Mouse (Mus musculus) hindbrain, embryonic 15.5 days (tissue): ENCODE measurements around the gene Azin2. TPM values are rescaled to one million over a fixed set of nuclear protein-coding genes. Genes with fewer than 3 reads are reported as not detected.

Experiments used
- ATAC-seq: fragments of 200-750 bp; cut with Nextera tagmentation; 2 replicates; pipeline ENCODE4 v1.8.0; 2017; ENCODE audit warnings: low read depth, moderate number of reproducible peaks, moderate TSS enrichment; ENCODE audit not compliant: low FRiP score
- H3K27ac ChIP-seq: fragments of 300-500 bp; sonication (generic); replicated peaks from 2 replicates; pipeline ENCODE4 v1.5.1; 2015; ENCODE audit warnings: mild to moderate bottlenecking, inconsistent platforms
- H3K27me3 ChIP-seq: fragments of 300-500 bp; sonication (generic); 2 replicates; pipeline ENCODE4 v1.6.1; 2015; ENCODE audit warnings: control low read depth, inconsistent platforms
- H3K36me3 ChIP-seq: fragments of 300-500 bp; sonication (generic); 2 replicates; pipeline ENCODE4 v1.6.1; 2015; ENCODE audit warnings: control low read depth, inconsistent platforms
- H3K4me1 ChIP-seq: fragments of 300-500 bp; sonication (generic); replicated peaks from 2 replicates; pipeline ENCODE4 v1.6.1; 2015; ENCODE audit warnings: control low read depth, inconsistent platforms
- H3K4me2 ChIP-seq: fragments of 300-500 bp; sonication (generic); 2 replicates; pipeline ENCODE4 v1.6.1; 2015; ENCODE audit warnings: moderate library complexity, mild to moderate bottlenecking, inconsistent platforms
- H3K4me3 ChIP-seq: fragments of 300-500 bp; sonication (generic); 2 replicates; pipeline ENCODE4 v1.5.1; 2015; ENCODE audit warnings: mild to moderate bottlenecking, inconsistent platforms
- H3K9ac ChIP-seq: fragments of 300-500 bp; sonication (generic); 2 replicates; pipeline ENCODE4 v1.6.1; 2015; ENCODE audit warnings: inconsistent platforms
- H3K9me3 ChIP-seq: fragments of 300-500 bp; sonication (generic); 2 replicates; pipeline ENCODE4 v1.6.1; 2016; ENCODE audit warnings: control low read depth, inconsistent platforms
- WGBS: fragments of 180-500 bp; shearing (Covaris S2); methylation state at CpG from one replicate; pipeline ENCODE4 v1.1.7; 2015; 5-methylcytosine and 5-hydroxymethylcytosine counted together
- polyA plus RNA-seq: library from polyadenylated mRNA; unstranded; fragments of >200 nt; fragmentation: Nextera tagmentation; extraction: Ambion mirVana; gene quantifications from 2 replicates; pipeline ENCODE4 v1.2.1, GENCODE M21; 2015

The Azin2 gene
- polyA plus RNA-seq, 1 experiment from 2014 or later, result 21.9 TPM

- Histone ChIP-seq H3K4me2 (no peak overlapping the region), H3K27ac (0 out of 2 replicates have a peak overlapping the region, but pooled peaks have one; percentile 1), H3K27me3 (no peaks in the 10 kb centered on the region), H3K4me3 (no peak overlapping the region), H3K9ac (no peak overlapping the region), H3K4me1 (peaks cover 45% of the 10 kb centered on the region), H3K9me3 (no peaks in the 10 kb centered on the region), H3K36me3 (no peaks in the 10 kb centered on the region)
- WGBS, result 38% methylated on average over 11 of the region's 11 CpGs
- ATAC-seq, result peak; percentile 29; the same call in 1 of the 2 replicates
Observed at GRCm38 (mm10) chr4:128957155-128957911, 4.9 kb downstream of the Azin2 start.

- Histone ChIP-seq H3K27ac (no peak overlapping the region), H3K36me3 (no peaks in the 10 kb centered on the region), H3K4me1 (peaks cover 16% of the 10 kb centered on the region), H3K4me2 (no peak overlapping the region), H3K9me3 (no peaks in the 10 kb centered on the region), H3K4me3 (no peak overlapping the region), H3K27me3 (no peaks in the 10 kb centered on the region), H3K9ac (no peak overlapping the region)
- ATAC-seq, result no peak
- WGBS, result 81% methylated on average over 5 of the region's 5 CpGs
Observed at GRCm38 (mm10) chr4:128953851-128954250, 8.4 kb downstream of the Azin2 start.

DNA sequence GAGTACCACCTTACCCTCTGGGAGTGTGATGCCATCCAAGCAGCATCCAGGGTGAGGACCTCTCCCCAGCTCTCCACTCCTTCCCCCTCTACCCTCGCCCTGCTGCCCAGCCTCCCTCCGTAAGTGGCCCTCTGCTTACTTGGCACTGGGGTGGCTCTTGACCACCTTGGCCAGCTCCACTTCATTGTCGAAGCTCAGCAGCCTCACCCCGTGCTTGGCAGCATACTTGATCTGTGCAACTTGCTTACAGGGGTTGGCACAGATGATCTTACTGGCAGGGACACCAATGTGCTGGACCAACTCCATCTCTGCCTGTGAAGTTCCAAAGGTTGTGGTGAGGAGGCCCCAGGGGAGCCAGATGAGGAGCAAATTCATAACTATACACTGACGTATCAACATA lies 11.8 kb downstream of the Azin2 start:
- Histone ChIP-seq H3K9me3 (no peaks in the 10 kb centered on the region), H3K9ac (no peak overlapping the region), H3K4me2 (no peak overlapping the region), H3K36me3 (no peaks in the 10 kb centered on the region), H3K27ac (no peak overlapping the region), H3K4me3 (no peak overlapping the region), H3K4me1 (peaks cover 4% of the 10 kb centered on the region; the same call in 1 of the 2 replicates), H3K27me3 (no peaks in the 10 kb centered on the region)
- WGBS, result 70% methylated on average over 5 of the region's 5 CpGs
- ATAC-seq, result peak; percentile 17; the same call in 1 of the 2 replicates

- 54% methylated on average over 15 of the region's 15 CpGs for WGBS
- ATAC-seq, result no peak
- Histone ChIP-seq H3K27me3 (no peaks in the 10 kb centered on the region), H3K4me1 (no peaks in the 10 kb centered on the region), H3K4me3 (no peak overlapping the region), H3K4me2 (no peak overlapping the region), H3K9me3 (no peaks in the 10 kb centered on the region), H3K27ac (no peak overlapping the region), H3K9ac (no peak overlapping the region), H3K36me3 (no peaks in the 10 kb centered on the region)
Observed at GRCm38 (mm10) chr4:128949470-128950005, 12.7 kb downstream of the Azin2 start.

GRCm38 (mm10) chr4:128948137-128948674 lies 14.0 kb downstream of the Azin2 start:
- H3K27me3 ChIP-seq, result no peaks in the 10 kb centered on the region
- ATAC-seq, result no peak
- H3K9ac ChIP-seq, result no peak overlapping the region
- no peak overlapping the region for H3K27ac ChIP-seq
- WGBS, result 27% methylated on average over 6 of the region's 6 CpGs
- H3K4me1 ChIP-seq, result no peaks in the 10 kb centered on the region
- no peak overlapping the region for H3K4me3 ChIP-seq
- H3K9me3 ChIP-seq, result no peaks in the 10 kb centered on the region
- no peak overlapping the region for H3K4me2 ChIP-seq
- H3K36me3 ChIP-seq, result no peaks in the 10 kb centered on the region

DNA sequence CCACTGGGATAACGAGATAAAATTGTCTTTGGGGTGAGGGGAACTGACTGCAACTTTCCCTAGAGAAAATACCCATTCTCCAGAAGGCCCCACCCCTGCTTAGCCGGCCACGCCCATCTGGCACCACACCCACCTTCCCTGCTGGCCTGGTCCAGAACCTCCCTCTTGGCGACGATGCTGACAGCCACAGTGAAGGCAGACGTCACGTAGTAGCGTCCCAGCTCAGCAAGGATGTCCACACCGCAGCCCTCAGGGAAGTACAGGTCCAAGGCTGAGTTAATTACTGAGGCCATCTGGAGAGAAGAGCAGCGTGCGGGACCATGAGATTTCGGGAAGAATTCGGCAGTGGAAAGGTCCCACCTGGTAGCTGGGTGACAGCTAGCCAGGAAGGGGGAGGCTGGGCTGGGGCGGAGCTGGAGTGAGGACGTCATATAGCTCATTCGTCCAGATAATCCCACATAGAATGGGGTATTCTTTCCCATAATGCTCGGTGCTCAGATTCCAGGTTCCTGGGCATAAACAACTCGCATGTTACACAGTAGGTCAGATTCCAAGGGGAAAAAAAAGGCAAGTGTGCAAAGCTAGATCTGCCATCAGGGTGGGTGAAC lies 14.8 kb downstream of the Azin2 start:
- Histone ChIP-seq H3K9me3 (no peaks in the 10 kb centered on the region), H3K27ac (no peak overlapping the region), H3K4me2 (peak overlapping the region; percentile 45), H3K4me1 (no peaks in the 10 kb centered on the region), H3K9ac (peak overlapping the region; percentile 13; the same call in 1 of the 2 replicates), H3K27me3 (no peaks in the 10 kb centered on the region), H3K36me3 (no peaks in the 10 kb centered on the region), H3K4me3 (peak overlapping the region; percentile 25)
- 22% methylated on average over 18 of the region's 18 CpGs for WGBS
- ATAC-seq, result no peak; the same call in 1 of the 2 replicates

GRCm38 (mm10) chr4:128946736-128947135 lies 15.5 kb downstream of the Azin2 start:
- Histone ChIP-seq H3K4me3 (no peak overlapping the region), H3K27ac (no peak overlapping the region), H3K27me3 (no peaks in the 10 kb centered on the region), H3K9me3 (no peaks in the 10 kb centered on the region), H3K4me2 (no peak overlapping the region; the same call in 1 of the 2 replicates), H3K9ac (no peak overlapping the region), H3K4me1 (no peaks in the 10 kb centered on the region), H3K36me3 (no peaks in the 10 kb centered on the region)
- no peak for ATAC-seq
- WGBS, result 74% methylated on average over 9 of the region's 9 CpGs

DNA sequence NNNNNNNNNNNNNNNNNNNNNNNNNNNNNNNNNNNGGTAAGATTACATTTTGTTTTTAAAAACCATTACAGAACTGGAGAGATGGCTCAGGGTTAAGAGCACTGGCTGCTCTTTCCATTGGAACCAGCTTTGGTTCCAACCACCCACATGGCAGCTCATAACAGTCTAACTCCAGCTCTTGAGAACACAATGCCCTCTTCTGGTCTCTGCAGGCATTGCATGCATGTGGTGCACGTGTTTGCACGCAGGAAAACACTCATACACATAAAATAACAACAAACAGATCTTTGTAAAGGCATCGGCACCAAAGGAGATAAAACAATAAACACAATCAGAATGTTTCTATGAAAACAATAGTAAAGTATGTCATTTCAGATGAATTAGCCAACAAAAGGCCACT lies 19.9 kb downstream of the Azin2 start:
- no peak overlapping the region for H3K9ac ChIP-seq
- no peaks in the 10 kb centered on the region for H3K4me1 ChIP-seq
- no peak overlapping the region for H3K27ac ChIP-seq
- H3K4me2 ChIP-seq, result no peak overlapping the region
- no peak for ATAC-seq
- no peaks in the 10 kb centered on the region for H3K9me3 ChIP-seq
- H3K27me3 ChIP-seq, result no peaks in the 10 kb centered on the region
- no peak overlapping the region for H3K4me3 ChIP-seq
- WGBS, result 54% methylated on average over 3 of the region's 3 CpGs
- no peaks in the 10 kb centered on the region for H3K36me3 ChIP-seq

- 66% methylated on average over 5 of the region's 5 CpGs for WGBS
- no peak for ATAC-seq
- no peaks in the 10 kb centered on the region for H3K27me3 ChIP-seq
Observed at GRCm38 (mm10) chr4:128935595-128935994, 26.6 kb downstream of the Azin2 start.

GRCm38 (mm10) chr4:128932783-128933182 lies 29.5 kb downstream of the Azin2 start:
- no peak overlapping the region for H3K9ac ChIP-seq
- 79% methylated on average over 7 of the region's 7 CpGs for WGBS

More at GRCm38 (mm10) chr4:128935595-128935994, 26.6 kb downstream of the Azin2 start:
- Histone ChIP-seq H3K4me3 (no peak overlapping the region), H3K27ac (no peak overlapping the region), H3K4me2 (no peak overlapping the region), H3K36me3 (no peaks in the 10 kb centered on the region), H3K9me3 (no peaks in the 10 kb centered on the region), H3K4me1 (no peaks in the 10 kb centered on the region), H3K9ac (no peak overlapping the region)

DNA sequence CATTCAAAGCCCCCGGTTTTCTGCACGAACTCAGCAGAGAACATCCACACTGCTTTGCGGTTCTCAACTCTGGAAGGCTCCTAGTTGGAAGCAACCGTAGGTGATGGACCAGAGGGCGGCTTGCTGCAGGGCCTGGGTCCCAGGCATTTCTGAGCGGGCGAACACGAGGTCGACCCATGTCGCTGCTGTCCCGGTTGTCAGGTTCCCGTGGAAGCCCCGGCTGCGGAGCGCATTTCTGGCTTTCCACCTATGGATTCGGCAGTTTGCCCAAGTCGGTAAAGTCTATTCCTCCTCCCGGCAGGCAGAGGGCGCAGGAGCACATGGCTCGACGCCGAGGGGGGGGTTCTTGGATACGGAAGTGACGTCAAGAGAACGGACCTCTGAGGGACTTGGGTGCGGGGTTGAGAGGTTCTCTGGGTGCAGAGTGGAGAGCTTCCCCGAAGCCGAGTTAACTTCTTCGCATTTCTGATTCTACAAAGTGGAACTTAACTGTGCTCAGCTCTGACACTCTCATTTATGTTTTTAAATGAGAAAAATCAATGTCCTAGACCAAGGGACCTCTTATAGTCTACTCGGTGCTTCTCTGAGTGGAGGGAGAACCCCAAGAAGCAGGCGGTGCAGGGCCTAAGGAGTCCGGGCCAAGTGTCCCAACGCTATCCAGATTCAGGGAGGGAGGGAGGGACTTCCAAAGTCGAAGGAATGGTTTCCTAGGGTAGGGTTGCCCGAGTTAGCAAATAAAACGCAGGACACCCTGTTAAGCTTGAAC lies 37.2 kb downstream of the Azin2 start:
- peak overlapping the region; percentile 64 for H3K4me2 ChIP-seq
- peak overlapping the region; percentile 39 for H3K4me3 ChIP-seq
- H3K27ac ChIP-seq, result peak overlapping the region; percentile 60; the same call in 1 of the 2 replicates
- no peaks in the 10 kb centered on the region for H3K36me3 ChIP-seq
- peaks cover 10% of the 10 kb centered on the region for H3K4me1 ChIP-seq
- WGBS, result 13% methylated on average over 36 of the region's 36 CpGs
- H3K9me3 ChIP-seq, result no peaks in the 10 kb centered on the region
- ATAC-seq, result peak; percentile 90
- no peaks in the 10 kb centered on the region for H3K27me3 ChIP-seq
- peak overlapping the region; percentile 47 for H3K9ac ChIP-seq

More at GRCm38 (mm10) chr4:128932783-128933182, 29.5 kb downstream of the Azin2 start:
- Histone ChIP-seq H3K27ac (no peak overlapping the region), H3K36me3 (no peaks in the 10 kb centered on the region), H3K4me3 (no peak overlapping the region), H3K9me3 (no peaks in the 10 kb centered on the region), H3K27me3 (no peaks in the 10 kb centered on the region), H3K4me2 (no peak overlapping the region), H3K4me1 (no peaks in the 10 kb centered on the region)
- ATAC-seq, result no peak
